Mouse (Mus musculus): ENCODE data around the gene Gm15080. TPM values are rescaled to one million over a fixed set of nuclear protein-coding genes. Genes with fewer than 3 reads are reported as not detected.
"Not testable (repeated sequence)": the region's sequence is repeated elsewhere in the genome, so short reads cannot be mapped to it uniquely, and the experiment has no call there.

Gm15080 gene
- not detected in 2 replicates for polyA plus RNA-seq (2015; fragmentation: Nextera tagmentation; extraction: Ambion mirVana)

- not testable (repeated sequence) for H3K9me3 ChIP-seq (ENCODE audit: control insufficient read depth); H3K9ac ChIP-seq (ENCODE audit: low read depth, low read length); H3K27ac ChIP-seq (ENCODE audit: low read depth, low read length); H3K27me3 ChIP-seq (replicated peaks; ENCODE audit: control insufficient read depth, insufficient read depth, low read length); H3K4me2 ChIP-seq (replicated peaks; ENCODE audit: low read depth); H3K4me3 ChIP-seq (ENCODE audit: low read depth, low read length); H3K36me3 ChIP-seq (ENCODE audit: control insufficient read depth, insufficient read depth); ATAC-seq; H3K4me1 ChIP-seq (replicated peaks; ENCODE audit: control insufficient read depth, insufficient read depth, low read length)
- 100% methylated on average over 1 of the region's 5 CpGs for WGBS
These were observed at the start of gene Gm15080 for GRCm38 (mm10) chrX:147992693-147993092. Gm15080 (plus strand) TSS chrX:147992993.

Other genes with a start within 250 kb of the Gm15080 start
- gene Gm15128, start 227.0 kb upstream of the Gm15080 start, polyA plus RNA-seq (2015; fragmentation: Nextera tagmentation; extraction: Ambion mirVana): not detected in 2 replicates
- not detected in 2 replicates for gene Gm15107, start 187.7 kb downstream of the Gm15080 start, polyA plus RNA-seq (2015; fragmentation: Nextera tagmentation; extraction: Ambion mirVana)

All from intestine, postnatal 0 days (tissue).